Mouse (Mus musculus) embryo, embryonic 10.5 days (tissue): Measurements from ENCODE around the gene Smim17.
"Not testable (repeated sequence)": the region's sequence is repeated elsewhere in the genome, so short reads cannot be mapped to it uniquely, and the experiment has no call there.

Source experiments
- DNase-seq: peaks from one replicate; pipeline ENCODE4 v3.0.0-alpha.2; 2015; ENCODE audit warnings: low spot score

Gene Smim17

GRCm38 (mm10) chr7:6397996-6398975, at the start of gene Smim17:
Gene Smim17, plus strand, starts transcription at chr7:6398715.
- DNase-seq = peak; percentile 80

DNA sequence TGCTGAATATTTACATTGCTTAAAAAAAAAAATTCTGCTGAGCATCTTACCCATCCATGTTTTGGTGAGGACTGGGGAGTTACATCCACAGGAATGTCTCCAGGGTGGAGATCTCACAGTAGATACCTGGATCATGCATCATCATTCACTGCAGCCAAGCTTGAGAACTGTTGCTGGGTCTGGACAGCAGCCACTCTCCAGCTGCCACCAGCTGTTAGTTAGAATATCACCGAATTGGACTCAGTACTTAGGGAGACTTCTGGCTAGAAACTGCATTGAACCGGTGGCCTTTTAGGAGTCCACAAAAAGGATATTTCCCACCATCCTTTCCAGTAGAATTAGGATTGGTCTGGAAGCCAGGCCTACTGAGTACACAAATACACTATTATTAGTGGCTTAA, 40.4 kb upstream of the Smim17 start:
- DNase-seq = no peak

DNA sequence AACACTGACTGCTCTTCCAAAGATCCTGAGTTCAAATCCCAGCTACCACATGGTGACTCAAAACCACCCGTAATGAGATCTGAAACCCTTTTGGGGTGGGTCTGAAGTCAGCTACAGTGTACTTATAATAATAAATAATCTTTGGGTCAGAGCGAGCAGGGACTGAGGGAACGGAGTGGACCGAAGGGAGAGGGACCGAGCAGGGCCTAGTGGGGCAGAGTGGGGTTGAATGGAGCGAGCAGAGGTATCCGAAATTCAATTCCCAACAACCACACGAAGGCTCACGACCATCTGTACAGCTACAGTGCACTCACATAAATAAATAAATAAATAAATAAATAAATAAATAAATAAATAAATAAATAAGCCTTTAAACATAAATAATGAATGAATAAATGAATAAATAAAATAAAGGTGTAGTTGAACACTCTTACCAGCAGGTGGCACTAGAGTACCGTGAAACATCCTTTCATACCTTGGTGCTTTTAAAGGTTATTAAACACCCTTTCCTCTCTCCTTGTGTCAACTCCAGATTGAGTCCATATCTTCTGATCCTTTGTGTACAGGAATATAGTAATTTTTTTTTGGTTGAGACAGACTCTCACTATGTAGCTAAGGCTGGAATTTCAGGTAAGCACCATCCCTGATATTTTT, 39.5 kb upstream of the Smim17 start:
- peak; percentile 91 for DNase-seq

DNA sequence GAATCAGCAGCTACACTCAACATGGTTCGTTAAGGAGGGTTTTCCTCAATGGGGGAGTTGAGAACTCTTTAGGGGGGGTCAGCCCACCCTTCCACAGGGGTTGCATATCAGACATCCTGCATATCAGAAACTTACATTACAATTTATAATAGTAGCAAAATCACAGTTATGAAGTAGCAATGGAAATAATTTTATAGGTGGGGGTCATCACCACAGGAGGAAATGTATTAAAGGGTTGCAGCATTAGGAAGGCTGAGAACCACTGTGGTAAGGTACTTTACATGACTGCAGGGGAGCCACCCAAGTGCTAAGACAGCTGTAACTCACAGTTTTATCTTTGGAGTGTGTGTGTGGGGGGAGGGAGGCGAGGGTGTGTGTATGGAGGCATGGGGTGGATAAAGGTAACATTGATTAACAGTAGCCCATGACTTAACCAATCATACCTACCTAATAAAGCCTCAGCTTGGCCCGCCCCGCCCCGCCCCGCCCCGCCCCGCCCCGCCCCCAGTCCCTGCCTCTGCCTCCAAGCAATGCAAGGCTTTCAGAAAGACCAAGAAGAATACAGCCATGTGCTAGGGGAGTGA, 37.9 kb upstream of the Smim17 start:
- DNase-seq = no peak

- DNase-seq = no peak
Measured at GRCm38 (mm10) chr7:6361756-6362155, 36.8 kb upstream of the Smim17 start.

DNA sequence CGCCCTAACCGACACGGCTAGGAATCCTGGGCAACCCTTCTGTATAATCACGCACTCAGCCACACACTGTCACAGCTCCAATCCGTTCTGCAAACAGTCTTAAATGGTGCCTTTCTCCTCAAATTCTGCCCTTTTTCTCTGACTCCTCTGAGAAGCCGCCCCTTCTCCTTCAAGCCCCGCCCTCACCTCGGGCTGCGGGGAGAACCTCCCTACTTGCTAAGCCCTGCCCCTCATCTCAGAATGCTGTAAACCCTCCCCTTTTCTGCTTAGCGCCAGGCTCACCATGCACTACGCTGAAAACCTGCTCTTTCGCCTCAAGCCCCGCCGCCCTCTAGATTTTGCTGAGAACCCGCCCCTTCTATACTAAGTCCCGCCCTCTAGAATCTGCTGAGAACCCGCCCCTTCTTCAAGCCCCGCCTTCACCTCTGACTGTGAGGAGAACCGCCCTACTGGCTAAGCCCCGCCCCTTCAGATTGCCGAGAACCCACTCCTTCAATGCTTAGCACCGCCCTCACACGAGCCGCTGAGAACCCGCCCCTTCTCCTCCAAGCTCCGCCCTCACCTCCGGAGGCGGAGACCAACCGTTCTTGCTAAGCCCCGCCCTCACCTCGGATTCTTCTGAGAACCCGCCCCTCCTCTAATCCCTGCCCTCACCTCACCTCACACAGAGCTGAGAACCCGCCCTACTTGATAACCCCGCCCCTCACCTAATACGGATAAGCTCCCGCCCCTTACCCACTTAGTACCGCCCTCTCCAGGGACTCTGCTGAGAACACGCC, 36.1 kb upstream of the Smim17 start:
- DNase-seq = peak; percentile 99

- peak; percentile 94 for DNase-seq
Measured at GRCm38 (mm10) chr7:6363047-6363488, 35.4 kb upstream of the Smim17 start, which contains the start of gene Zfp78. Gene Zfp78, plus strand, starts transcription at chr7:6363280.

DNA sequence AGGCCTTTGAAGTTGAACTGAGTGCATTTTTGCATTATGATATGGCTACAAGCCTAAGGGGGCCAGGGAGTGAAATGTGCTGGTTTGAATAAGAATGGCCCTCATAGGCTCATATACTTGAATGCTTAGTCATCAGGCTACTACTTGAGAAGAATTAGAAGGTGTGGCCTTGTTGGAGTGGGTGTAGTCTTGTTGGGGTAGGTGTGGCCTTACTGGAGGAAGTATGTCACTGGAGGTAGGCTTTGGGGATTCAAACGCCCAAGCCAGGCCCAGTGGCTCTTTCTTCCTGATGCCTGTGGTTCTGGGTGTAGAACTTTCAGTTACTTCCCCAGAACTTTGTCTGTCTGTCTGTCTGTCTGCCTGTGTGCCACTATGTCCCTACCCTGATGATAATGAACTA, 33.8 kb upstream of the Smim17 start:
- no peak for DNase-seq

DNA sequence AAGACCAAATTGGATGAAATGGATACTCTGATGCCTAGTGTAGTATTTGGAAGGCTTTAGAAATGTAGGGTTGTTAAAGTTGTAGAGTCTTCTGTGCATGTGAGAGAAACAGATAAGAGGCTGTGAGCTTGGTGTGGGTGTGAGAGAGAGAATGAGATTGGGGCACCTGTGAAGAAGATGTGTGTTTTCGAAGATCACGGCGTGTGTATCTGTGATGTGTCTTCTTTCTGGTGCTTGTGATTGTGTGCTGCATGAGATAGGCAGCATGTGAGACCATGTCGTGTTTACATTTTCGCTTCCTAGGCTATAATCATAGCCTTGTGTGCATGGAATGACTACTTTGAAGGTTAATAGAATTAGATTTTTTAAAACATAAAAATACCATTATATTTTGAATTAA, 31.3 kb upstream of the Smim17 start:
- DNase-seq = no peak

GRCm38 (mm10) chr7:6368146-6368545, 30.4 kb upstream of the Smim17 start:
- not testable (repeated sequence) for DNase-seq

GRCm38 (mm10) chr7:6369460-6369859, 29.1 kb upstream of the Smim17 start:
- no peak for DNase-seq

GRCm38 (mm10) chr7:6372993-6373392, 25.5 kb upstream of the Smim17 start:
- DNase-seq = no peak

- no peak for DNase-seq
Measured at GRCm38 (mm10) chr7:6378441-6378840, 20.1 kb upstream of the Smim17 start.

DNA sequence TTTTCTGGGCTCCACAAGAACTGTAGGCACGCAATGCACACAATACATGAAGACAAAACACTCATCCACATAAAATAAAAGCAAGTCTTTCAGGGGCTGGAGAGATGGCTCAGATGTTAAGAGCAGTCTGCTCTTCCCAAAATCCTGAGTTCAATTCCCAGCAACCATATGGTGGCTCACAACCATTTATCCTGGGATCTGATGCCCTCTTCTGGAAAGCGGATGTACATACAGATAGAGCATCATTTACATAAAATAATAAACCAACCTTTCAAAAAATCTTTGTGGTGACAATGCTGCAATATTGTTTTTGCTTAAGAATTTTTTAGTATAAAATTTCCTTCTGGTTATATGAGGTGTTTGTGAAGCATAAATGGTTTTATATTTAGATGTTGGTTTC, 17.1 kb upstream of the Smim17 start:
- no peak for DNase-seq

GRCm38 (mm10) chr7:6383044-6383455, 15.5 kb upstream of the Smim17 start, which contains the start of gene Zfp28:
Gene Zfp28, plus strand, starts transcription at chr7:6383295.
- peak; percentile 99 for DNase-seq

GRCm38 (mm10) chr7:6384011-6384410, 14.5 kb upstream of the Smim17 start:
- DNase-seq = no peak

DNA sequence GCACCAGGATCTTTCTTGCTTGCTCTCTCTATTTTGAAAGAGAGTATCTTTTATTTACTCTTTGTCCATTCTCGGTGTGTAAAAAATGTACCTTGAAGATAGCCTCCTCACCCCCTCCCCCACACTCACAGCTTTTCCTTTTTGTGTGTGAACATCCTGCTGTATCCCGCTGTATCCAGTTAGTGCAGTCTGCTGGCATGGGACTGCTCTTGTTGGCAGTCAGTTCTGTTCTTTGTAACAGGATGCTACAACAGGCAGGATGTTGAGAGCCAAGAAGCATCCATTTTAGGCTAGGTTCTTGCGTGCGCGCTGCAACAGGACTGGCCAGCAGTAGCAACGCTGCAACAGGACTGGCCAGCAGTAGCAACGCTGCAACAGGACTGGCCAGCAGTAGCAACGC, 11.5 kb upstream of the Smim17 start:
- DNase-seq = no peak

DNA sequence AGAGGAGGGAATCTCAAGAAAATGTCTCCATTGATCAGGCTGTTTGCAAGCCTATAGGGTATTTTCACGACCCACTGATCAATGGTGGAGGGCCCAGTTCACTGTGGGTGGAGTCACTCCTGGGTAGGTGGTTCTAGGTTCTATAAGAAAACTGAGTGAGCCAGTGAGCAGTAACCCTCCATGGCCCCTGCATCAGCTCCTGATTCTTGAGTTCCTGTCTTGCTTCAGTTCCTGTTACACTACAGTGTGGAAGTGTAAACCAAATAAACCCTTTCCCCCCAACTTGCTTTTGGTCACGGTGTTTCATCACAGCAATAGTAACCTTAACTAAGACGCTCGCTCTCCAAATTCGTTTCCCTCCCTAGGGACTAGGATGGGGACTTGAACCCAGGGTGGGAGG, 9.5 kb upstream of the Smim17 start:
- DNase-seq = no peak

- no peak for DNase-seq
Measured at GRCm38 (mm10) chr7:6389449-6389848, 9.1 kb upstream of the Smim17 start.

DNA sequence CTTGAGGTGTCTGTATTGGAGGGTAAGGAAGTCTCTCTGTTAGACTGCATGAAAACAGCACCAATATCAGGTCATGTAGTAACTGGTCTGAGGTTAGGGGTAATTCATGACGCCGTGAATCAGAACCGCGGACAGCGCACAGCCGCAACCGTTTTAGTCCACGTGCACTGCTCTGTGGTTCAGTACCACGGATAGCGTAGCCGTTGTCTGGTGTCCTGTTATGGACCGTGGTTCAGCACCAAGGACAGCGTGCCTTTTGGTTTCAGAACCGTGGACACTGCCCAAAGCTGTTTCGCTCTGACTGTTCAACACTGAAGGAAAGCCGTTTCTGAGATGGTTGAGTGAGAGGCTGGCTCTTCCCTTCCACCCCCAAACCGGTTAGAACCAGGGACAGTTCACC, 11.5 kb downstream of the Smim17 start, which contains the start of gene Gm20715:
Gm20715 (plus strand) TSS at position 235 of the 400 bp plus-strand sequence.
- peak; percentile 97 for DNase-seq

DNA sequence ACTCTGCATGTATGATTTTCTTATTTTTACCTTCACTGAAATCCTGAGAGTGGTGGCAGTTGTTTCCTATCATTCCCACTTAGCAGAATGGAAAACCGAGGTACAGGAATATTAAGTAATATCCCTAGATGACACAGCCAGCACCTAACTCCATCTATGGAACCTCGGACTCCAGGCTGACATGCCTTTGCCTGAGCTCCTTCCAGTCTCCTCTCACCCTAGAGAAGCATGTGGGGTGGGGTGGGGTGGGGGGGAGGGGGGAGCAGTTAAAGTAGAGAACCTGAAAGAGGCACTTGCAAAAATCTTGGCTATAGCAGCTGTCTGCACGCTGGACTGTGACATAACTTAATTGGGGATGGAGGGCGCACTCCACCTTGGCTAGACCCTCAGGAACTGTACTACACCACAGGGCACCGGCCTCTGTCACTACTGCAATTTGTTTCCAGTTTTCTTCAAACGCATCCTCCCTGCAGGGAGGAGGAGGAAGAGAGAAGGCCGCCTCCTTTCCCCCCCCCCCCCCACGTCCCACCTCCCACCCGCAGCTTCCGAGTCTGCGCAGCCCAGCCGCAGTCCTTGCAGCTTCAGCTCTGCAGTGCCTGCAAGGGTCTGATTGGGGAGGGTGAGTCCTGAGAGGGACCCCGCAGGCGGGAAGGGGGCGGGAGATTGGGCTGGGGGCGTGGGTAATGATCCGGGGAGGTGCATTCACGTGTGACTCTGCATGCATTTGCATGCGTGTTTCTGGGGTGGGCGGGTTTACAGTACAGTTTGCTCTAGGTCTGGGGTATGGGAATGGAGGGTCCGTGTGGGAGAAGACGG, 16.3 kb downstream of the Smim17 start:
- no peak for DNase-seq
